Mouse (Mus musculus) heart, adult 11 months (tissue): ENCODE results near the gene Rptor.
"Not testable (repeated sequence)": the region's sequence is repeated elsewhere in the genome, so short reads cannot be mapped to it uniquely, and the experiment has no call there.

ENCODE experiments used
- DNase-seq: peaks from one replicate; pipeline ENCODE4 v3.0.0; 2022

Gene Rptor

DNA sequence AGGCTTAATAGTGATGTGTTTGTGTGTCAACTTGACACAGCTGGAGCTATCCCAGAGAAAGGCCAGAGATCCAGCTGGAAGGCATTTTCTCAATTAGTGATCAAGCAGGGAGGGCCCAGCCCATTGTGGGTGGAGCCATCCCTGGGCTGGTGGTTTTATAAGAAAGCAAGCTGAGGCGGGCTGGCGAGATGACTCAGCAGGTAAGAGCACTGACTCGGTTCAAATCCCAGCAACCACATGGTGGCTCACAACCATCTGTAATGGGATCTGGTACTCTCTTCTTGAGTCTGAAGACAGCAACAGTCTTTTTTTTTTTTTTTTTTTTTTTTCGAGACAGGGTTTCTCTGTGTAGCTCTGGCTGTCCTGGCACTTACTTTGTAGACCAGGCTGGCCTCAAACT is 58.8 kb downstream of the Rptor start:
- not testable (repeated sequence) for DNase-seq

DNA sequence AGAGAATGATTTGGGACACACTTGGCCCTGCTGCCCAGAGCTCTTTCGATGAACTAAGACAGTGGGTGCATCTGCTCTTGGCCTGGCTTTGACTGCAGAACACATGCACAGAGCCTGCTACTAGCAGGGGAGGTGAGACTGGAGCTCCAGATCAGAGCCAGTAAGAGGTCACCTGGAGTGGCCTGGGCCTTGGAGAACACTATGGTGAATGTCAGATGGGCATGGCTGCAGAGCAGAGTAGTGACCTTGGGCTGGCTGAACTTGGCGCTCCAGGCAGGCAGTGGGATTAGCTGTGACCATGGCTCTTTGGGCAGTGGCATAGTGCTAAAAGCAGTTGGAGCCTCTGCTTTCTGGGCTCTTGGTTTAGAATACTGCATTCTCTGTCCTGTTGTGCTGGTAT is 61.2 kb downstream of the Rptor start:
- DNase-seq: peak; percentile 96

DNA sequence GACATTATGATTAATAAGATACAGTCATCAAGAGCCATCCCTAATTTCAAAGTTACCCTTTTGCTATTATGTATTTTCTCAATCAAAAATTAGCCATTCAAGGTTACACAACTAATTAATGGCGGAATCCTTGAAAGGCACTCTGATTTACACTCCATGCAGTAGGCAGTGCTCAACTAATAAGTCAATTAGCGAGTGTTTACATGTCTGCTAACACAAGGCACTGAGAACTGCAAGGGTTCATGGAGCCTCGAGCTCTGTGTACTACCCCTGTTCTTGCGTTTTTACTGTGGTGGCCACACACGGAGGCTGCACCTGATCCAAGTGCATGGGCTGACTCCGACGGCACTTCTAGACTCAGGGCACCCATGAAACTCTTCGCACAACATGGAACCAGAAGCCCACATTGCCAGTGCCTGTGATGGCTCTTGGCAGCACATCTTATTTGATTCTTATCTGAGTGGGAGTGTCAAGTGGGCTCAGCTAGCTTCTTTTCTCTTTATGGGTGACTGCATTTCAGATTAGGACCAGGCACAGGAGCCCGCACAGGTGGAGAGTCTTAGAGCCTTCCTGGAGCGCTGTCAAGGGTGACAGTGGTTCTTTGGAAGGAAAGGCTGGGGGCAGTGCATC is 62.1 kb downstream of the Rptor start:
- no peak for DNase-seq

DNA sequence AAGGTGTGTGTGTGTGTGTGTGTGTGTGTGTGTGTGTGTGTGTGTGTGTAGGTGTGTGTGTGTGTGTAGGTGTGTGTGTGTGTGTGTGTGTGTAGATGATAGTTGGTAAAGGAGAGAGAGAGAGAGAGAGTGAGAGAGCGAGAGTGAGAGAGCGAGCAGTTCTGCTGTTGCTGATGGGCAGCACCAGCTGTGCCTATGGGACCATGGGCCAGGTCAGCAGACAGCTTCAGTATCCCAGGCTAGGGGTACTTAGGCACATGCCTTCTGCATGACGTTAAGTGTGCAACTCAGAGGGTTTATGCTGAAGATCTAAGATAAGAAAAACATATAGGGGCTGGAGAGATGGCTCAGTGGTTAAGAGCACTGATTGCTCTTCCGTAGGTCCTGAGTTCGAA is 62.6 kb downstream of the Rptor start:
- DNase-seq: no peak

DNA sequence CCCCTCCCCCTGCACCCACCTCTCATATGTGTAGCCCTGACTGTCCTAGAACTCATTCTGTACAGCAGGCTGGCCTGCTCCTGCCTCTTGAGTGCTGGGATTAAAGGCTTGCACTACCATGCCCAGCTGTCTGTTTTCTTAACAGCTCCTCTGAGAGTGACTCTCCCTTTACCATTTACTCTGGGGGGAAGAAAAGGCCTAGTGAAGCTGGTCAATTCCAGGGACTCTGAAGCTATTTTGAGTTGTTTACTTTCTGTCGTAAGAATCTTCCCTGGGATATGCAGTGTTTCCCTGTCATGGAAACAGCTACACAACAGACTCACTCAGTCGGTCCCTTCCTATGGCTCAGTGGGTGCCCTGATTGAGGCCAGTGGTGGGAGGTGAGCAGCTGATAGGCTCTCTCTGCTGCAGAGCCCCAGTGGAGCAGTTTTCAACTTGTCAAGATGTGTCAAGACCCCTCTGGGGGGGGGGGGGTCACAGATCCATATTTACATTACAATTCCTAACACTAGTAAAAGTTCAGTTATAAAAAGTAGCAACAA is 63.9 kb downstream of the Rptor start:
- no peak for DNase-seq

DNA sequence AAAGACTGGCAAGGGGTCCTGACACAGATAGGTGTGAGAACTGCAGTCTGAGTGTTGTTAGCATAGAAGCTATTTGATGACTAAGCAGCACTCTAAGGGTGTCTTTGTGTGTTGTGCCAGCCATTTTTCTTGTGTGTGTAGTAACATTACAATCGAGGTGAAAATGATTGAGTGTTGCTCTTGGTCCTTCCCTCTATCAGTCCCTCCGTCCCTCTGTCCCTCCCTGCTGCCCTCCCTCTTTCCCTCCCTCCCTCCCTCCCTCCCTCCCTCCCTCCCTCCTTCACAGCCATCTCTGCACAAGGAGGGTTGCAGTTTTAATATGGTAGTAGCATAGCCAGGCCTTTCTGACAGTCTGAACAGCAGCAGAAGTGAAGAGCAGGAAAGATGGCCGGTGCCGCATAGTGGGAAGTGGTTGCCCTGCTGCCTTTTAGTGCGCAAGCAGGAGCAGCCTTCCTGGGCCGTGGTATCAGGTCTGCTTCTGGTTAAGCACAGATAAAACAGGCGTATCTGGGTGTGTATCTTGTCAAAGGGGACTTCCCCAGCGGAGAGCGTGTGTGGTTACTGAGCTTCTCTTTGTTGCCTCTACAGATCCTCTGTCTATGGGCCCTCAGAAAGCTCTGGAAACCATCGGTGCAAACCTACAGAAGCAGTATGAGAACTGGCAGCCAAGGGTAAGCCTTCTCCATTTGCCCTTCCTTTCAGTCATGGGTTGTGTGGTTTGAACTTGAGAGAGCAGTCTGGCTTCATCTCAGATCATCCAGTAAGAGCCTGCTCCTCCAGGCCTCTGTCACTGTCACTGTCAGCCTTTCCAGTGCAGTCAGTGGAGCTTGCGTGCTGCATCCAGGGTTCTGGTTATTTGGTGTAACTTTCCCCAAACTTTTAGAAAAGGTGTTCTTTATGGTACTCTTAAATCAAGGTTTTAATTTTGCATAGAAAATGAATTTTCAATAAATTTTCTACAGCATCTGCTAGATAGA is 68.3 kb downstream of the Rptor start:
- DNase-seq: no peak

DNA sequence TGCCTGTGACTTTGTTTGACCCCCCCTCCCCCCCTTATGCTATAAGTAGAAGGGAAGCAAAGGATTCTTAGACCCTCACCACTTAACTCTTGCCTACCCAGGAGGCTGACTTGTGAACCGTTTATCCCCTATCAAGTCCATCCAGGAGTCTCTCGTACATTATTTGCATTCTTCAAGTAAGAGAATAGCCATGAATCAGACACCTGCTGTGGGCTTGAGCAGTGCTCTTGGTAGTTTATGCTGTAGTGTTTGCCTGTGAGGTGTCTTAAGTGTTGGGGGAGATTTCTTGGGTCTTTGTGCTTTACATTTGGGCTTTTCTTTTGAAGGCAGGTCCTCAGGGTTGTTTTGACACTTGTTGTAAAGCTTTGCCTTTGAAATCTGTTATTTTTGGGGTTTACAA is 69.3 kb downstream of the Rptor start:
- no peak for DNase-seq

DNA sequence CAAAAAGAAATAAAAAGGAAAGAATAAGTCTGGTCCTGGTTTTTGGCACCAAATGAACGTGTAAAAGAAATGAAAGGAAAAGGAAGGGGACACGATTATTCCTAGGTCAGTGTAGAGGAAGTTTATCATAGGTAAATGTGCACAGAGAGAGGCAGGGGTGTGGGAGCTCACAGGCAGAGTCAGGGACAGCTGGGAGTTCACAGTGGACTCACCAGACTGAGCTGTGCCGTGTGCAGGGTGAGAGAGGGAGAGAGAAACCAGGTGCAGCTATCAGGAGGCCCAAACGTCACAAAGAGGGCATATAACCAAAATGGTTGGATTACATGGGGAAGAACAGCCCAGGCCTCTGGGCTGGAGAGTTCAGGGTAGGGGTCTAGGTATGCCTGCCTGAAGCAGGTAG is 70.1 kb downstream of the Rptor start:
- DNase-seq: no peak

DNA sequence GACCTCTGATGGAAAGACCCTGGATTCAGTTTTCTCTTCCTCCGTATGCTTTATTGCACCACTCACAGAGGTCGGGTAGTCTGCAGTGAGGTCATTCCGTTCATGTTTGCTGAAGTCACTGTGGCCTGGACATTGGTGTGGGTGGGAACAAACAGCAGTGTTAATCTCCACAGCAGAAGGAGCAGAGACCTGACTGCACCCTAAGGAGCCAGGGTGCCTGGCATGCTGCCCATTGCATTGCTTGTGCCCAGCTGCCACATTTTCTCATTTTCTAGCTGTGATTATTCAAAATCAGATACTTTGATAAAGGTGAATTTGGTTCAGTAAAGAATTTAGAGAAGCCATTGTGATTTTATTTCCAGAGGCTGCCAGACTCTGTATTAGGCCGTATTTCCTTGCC is 72.1 kb downstream of the Rptor start:
- no peak for DNase-seq

DNA sequence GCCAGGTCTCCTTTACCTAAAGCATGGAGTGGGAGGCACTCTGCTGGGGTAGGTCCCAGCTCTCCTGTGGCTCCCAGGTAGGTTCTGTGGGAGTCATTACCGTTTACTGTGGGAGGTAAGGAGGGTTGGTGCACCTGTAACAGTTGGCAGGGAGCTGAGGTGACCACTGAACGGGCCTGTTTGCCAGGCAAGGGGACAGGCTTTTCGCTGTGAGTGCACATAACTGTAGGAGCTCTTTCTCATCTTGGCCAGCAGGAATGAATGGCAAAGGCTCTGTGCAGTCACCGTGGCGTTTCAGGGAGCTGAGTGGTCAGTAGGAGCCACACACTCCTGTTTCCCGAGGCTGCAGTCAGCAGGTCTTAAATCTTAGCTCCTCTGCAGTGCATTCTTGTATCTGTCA is 72.8 kb downstream of the Rptor start:
- no peak for DNase-seq

DNA sequence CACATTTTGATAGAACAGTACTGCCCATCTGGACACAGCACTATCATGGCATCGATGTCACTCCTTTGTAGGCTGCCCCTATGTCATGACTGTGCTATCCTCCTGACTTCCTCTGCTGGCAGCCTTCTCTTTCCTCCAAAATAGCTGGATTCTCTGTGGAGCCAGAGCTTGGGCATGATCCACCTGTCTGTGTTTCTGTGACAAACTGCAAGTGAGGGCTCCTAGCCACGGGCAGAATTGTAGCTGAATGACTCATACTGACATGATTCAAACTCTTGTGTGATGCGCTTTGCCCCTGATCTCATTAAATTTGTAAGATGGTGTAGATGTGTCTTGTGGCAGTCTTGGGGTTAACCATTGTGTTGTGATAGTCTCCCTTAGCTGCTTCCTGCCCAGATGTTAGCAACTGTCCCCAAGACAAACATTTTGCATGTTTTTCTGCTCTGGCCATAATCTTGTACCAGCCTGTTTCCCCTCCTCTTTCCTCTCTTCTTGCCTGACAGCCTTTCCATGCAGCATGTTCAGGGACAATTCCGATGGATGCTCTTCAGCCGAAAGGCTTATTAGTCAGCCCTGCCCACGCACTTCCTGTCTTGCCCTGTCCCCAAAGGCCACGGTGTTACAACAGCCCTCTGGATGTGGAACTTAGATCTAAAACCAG is 74.2 kb downstream of the Rptor start:
- DNase-seq: peak; percentile 91

DNA sequence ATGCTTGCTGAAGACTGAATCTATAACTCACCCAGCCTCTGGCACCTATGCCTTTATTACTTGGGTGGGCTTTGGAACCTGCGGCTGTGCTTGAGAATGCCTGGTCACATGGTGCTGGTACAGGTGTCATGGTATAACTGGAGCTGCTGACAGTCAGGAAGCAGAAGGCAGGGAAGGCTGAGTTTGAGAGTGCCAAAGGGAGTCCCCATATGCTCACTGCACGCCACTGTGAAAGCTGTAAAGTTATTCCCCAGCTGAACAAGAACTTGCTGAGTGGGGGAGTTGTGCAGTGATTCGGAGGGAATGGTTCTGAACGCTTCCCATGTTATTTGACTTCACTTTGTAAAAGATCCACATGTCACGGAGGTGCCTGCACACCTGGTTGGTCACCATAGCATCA is 75.7 kb downstream of the Rptor start:
- DNase-seq: peak; percentile 70

DNA sequence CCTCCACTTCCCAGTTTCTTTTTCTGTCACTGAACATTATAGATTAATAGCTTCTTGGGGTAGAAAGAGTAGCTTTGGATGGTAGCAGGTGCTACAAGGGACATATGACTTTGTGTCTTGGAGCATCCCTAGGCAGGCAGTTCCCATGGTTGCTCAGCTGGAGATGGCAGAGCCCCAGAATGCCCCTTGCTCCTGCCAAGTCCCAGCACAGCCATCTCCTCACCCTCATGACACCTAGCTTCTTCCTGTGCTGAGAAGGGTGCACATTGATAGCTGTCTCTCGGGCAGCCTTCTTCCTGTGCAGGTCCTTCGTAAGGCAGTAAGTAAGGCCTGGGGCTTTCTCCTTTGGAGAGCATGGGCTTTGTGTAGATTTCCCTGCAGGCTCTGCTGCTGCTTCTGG is 78.0 kb downstream of the Rptor start:
- DNase-seq: peak; percentile 89

DNA sequence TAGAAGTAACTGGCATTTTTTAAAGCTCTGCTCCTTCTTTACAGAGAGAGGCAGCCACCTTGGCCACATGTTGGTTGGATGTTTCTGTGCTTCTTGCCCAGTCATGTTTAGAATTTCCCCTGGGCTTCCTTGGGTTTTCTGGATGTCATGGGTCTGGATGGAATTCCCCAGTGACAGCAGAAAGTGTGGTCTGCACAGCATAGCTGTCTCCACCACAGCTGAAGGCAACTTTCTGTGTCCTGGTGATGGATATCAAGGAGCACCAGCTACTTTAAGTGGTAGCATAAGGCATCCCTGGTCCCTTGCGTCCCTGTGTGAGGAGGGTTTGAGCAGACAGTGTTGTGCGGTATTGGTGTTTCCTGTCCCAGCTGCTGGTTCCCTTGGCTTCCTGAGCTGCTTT is 79.6 kb downstream of the Rptor start:
- peak; percentile 61 for DNase-seq

DNA sequence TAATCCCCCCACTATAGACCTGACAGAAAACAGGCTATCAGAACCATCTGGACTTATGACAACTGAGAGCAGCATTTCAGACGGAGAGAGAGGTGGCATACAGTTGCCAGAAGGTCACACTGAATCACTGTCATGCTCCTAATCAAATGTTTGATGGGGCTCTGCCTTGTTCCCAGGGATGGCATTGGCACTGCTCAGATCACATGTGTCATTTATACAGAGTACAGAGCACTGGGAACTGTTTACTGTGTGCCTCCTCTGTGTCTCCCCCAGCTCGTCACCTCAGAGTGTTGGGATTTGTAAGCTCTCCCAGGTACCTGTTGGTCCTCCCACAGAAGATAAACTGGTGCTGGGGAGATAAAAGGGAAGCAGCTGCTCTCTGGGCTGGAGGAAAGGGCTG is 81.1 kb downstream of the Rptor start:
- DNase-seq: peak; percentile 93

DNA sequence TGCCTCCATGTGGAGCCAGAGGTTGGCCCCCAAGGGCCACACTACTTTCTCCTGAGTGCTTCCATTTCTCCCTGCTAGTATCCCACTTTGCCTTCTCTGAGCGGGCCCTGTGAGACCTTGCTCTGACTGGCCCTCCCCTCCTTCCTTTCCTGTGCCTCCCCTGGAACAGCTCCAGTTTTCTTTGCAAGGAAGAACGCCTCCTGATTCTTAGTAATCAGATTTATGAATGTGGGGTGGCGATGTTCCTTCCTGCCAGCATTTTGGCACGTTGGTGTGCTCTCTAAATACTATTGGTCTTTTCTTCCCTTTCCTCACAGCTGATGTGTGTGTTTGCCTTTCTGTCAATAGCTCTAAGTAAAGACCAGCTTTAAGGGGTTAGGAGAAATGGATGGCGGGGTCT is 82.8 kb downstream of the Rptor start:
- peak; percentile 87 for DNase-seq

DNA sequence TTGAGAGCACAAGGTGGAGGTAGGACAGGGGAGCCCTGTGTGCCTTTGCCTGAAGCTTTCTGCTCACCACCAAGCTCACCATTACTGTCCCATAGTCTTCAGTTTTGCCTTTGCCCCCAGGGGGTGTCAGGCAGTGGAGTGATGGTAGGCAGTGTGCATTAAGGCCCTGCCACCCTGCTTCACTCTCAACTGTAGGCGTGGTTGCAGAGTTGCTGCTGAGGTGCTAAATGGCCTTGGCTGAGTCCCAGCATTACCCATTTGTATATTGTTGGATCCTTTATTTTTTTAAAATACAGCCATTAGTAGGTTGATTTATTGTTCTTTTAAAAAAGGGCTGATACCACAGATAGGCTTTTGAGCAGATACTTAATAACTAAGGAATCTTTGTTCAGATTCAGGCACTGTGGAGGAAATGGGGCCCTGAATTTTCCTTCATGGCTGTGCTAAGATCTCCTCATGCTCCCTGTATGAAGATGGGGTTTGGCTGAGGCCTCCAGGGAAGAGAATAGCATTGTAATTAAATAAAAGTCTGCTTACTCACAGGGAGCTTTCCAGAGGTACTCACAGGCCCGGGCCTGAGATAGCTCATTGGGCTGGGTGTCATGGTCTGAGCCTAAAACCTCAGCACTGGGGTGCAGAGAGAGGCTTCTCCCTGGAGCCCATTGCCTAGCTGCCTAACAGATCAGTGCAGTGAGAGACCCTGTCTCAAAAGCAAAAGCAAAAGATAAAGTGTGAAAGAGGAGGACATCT is 83.4 kb downstream of the Rptor start:
- peak; percentile 83 for DNase-seq

DNA sequence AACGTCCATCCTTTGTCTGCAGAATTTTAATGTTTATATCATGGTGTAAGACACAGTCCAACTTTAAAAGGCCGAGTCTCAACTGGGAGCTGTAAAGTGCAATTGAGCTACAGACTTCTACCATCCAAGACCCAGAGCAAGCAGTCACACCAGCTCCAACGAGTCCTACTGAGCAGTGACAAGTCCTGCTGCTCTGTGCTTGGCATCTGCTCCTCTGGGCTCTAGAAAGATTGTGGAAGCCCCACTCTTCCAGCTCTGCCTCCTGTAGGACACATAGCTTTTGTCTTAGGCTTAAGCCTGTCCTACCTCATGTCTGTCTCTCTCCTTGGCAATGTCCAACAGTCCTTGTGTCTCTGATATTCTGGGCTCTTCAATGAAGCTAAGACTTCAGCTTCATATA is 84.6 kb downstream of the Rptor start:
- peak; percentile 58 for DNase-seq

DNA sequence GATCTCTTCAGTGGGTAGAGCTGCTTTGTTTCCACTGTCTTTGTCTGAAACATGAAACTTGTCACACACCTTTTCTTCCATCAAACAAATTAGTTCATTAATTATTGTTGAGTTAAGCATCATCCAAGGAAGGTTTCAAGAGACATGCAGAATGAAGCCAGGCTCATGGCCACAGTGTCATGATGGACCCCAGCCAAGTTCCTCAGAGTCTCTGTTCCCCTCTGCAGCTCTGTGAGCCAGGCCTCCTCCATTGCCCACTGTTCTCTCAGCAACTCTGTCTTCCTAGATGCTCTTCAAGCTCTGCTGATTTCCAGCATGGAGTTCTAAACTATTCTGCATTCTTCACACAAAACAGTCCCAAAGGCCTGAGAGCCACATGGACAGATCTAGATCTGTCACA is 85.3 kb downstream of the Rptor start:
- peak; percentile 80 for DNase-seq

DNA sequence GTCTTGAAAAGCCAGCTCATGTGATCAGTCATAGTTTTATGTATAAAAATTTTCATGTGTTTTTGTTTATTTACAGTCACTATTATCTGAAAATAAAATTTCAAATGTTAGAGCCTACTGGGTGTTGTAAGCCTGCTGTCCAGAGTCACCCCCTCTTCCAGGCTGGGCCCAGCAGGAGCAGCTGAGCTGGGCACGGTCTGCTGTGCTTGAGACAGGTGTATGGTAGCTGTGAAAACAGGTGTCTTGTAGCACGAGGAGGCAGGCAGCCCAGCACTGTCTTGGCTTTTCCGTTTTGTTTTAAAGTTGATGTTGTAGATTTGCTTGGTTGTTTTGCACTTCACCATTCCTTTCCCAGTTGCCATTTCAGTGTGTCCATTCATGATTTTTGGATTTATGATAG is 87.2 kb downstream of the Rptor start:
- peak; percentile 70 for DNase-seq

DNA sequence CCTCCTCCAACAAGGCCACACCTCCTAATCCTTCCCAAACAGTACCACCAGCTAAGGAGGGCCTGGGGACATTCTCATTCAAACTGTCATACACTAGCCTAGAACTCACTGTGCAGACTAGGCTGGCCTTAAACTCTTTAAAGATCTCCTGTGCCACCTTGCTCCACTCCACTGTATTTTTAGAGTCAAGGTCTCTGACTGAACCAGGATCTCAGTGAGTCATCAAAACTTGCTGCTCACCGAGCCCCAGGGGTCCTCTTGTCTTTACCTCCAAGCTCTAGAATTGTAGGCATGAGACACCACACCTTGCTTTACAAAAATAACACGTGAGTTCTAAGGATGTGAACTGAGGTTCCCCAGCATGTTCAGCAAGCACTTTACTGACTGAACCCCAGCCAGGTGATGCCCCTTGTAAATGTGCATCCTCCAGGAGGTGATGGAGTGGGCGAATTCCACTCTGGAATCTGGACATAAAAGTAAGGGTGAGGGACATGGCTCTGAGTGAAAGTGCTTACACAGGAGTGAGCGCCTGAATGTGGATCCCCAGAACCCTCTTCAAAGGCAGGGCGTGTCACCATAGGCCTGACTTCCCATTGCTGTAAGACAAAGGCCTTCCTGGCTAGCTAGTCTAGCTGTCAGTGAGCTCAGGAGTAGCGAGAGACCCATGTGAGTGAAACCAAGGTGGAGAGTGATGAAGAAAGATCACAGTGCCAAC is 89.6 kb downstream of the Rptor start:
- DNase-seq: no peak

DNA sequence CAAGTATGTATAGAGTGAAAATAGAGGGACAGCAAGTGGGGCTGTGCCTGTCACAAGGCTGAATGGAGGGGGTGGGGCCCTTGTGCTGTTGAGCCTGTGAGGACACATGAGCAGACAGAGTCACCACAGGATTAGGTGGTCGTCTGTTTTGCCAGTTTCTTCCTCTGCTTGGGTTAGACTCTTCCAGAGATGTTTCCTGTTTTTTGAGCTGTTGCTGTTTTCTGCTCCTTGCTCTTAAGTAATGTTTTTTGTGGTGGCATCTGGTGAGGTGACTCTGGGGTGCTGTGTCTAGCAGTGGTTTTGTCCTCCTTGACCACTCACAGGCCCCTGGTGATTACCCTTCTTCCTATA is 90.2 kb downstream of the Rptor start:
- no peak for DNase-seq
